Mouse (Mus musculus) cerebellum, postnatal 14 days (tissue): ENCODE results near the gene Fbxo33.

Source experiments
- DNase-seq, 2 experiments: peaks; one replicate each; pipeline ENCODE4 v3.0.0; 2021; ENCODE audit warnings: mixed read lengths in 2 of 2

Fbxo33 gene

GRCm38 (mm10) chr12:59195941-59196340 is 23.6 kb downstream of the Fbxo33 start:
- DNase-seq: peak; percentile 38 to 70

- DNase-seq: no peak
Measured at GRCm38 (mm10) chr12:59195065-59195464, 24.5 kb downstream of the Fbxo33 start.

GRCm38 (mm10) chr12:59194341-59195003 is 25.1 kb downstream of the Fbxo33 start:
- DNase-seq: no peak

- DNase-seq: no peak
Measured at GRCm38 (mm10) chr12:59193637-59194036, 25.9 kb downstream of the Fbxo33 start.

- DNase-seq: peak; percentile 9 to 20
Measured at GRCm38 (mm10) chr12:59188086-59188682, 31.3 kb downstream of the Fbxo33 start.

GRCm38 (mm10) chr12:59177814-59178213 is 41.7 kb downstream of the Fbxo33 start:
- no peak for DNase-seq

- no peak for DNase-seq
Measured at GRCm38 (mm10) chr12:59169935-59170334, 49.6 kb downstream of the Fbxo33 start.

- DNase-seq: no peak
Measured at GRCm38 (mm10) chr12:59166557-59166956, 53.0 kb downstream of the Fbxo33 start.

GRCm38 (mm10) chr12:59164522-59164921 is 55.0 kb downstream of the Fbxo33 start:
- DNase-seq: no peak

GRCm38 (mm10) chr12:59162797-59163196 is 56.7 kb downstream of the Fbxo33 start:
- DNase-seq: no peak

GRCm38 (mm10) chr12:59161091-59161490 is 58.4 kb downstream of the Fbxo33 start:
- DNase-seq: no peak
